Mouse (Mus musculus) intestine, embryonic 14.5 days (tissue): ENCODE data around the gene Trib3. TPM values are rescaled to one million over a fixed set of nuclear protein-coding genes. Genes with fewer than 3 reads are reported as not detected.

ENCODE experiments used
- ATAC-seq: fragments of 200-750 bp; cut with Nextera tagmentation; replicated peaks from 2 replicates; pipeline ENCODE4 v1.8.0; 2017; ENCODE audit warnings: low read depth, moderate number of reproducible peaks, moderate TSS enrichment, moderate library complexity; ENCODE audit not compliant: low FRiP score, low TSS enrichment
- DNase-seq: peaks from one replicate; pipeline ENCODE4 v3.0.0-alpha.2; 2018; ENCODE audit warnings: low spot score
- H3K27ac ChIP-seq: fragments of 300-500 bp; sonication (generic); 2 replicates; pipeline ENCODE4 v1.5.1; 2014; ENCODE audit warnings: low read depth, mild to moderate bottlenecking, control low read depth
- H3K27me3 ChIP-seq: fragments of 300-500 bp; sonication (generic); replicated peaks from 2 replicates; pipeline ENCODE4 v1.6.1; 2014; ENCODE audit warnings: low read length, control low read depth; ENCODE audit not compliant: control insufficient read depth, insufficient read depth
- H3K36me3 ChIP-seq: fragments of 300-500 bp; sonication (generic); 2 replicates; pipeline ENCODE4 v1.6.1; 2014; ENCODE audit warnings: low read length, control low read depth; ENCODE audit not compliant: control insufficient read depth, insufficient read depth
- H3K4me1 ChIP-seq: fragments of 300-500 bp; sonication (generic); replicated peaks from 2 replicates; pipeline ENCODE4 v1.6.1; 2014; ENCODE audit warnings: low read length, control low read depth, mixed read lengths; ENCODE audit not compliant: control insufficient read depth, insufficient read depth
- H3K4me2 ChIP-seq: fragments of 300-500 bp; sonication (generic); 2 replicates; pipeline ENCODE4 v1.6.1; 2014; ENCODE audit warnings: low read length
- H3K4me3 ChIP-seq: fragments of 300-500 bp; sonication (generic); 2 replicates; pipeline ENCODE4 v1.5.1; 2014; ENCODE audit warnings: low read depth, low read length, control low read depth, mixed read lengths
- H3K9ac ChIP-seq: fragments of 300-500 bp; sonication (generic); 2 replicates; pipeline ENCODE4 v1.6.1; 2014; ENCODE audit warnings: mild to moderate bottlenecking, low read length
- H3K9me3 ChIP-seq: fragments of 300-500 bp; sonication (generic); 2 replicates; pipeline ENCODE4 v1.6.1; 2016; ENCODE audit warnings: low read length, control low read depth; ENCODE audit not compliant: control insufficient read depth
- WGBS: fragments of 180-500 bp; shearing (Covaris S2); extraction: QIAGEN DNeasy Blood & Tissue Kit; methylation state at CpG from one replicate; pipeline ENCODE4 v1.1.7; 2014; 5-methylcytosine and 5-hydroxymethylcytosine counted together
- polyA plus RNA-seq: library from polyadenylated mRNA; unstranded; fragments of >200 nt; fragmentation: Nextera tagmentation; extraction: Ambion mirVana; gene quantifications from 2 replicates; pipeline ENCODE4 v1.2.1, GENCODE M21; 2014

Gene Trib3
- polyA plus RNA-seq, 1 experiment from 2014 or later, result 2.8 TPM

DNA sequence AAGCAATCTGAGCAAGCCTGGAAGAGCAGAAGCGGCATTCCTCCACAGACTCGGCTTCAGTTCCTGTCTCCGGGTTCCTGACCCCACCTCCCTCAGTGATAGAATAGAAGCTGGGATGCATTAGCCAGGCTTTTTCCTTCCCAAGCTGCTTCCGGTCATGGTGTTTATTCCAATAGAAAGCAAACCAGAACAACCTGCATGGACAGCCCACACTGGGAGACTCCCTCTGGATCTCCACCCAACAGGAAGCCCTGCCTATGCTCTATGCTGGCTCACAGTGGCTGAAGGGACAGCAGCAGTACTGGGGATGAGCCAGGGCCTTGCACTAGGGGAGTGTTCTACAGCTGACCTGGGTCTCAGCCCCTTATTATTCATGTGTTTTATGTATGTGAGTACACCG, 15.9 kb downstream of the Trib3 start:
- H3K36me3 ChIP-seq, result peaks cover 59% of the 10 kb centered on the region
- no peak overlapping the region for H3K4me3 ChIP-seq
- no peaks in the 10 kb centered on the region for H3K9me3 ChIP-seq
- no peak for DNase-seq
- no peak for ATAC-seq
- WGBS, result 73% methylated on average over 5 of the region's 5 CpGs
- H3K27me3 ChIP-seq, result no peaks in the 10 kb centered on the region
- no peak overlapping the region for H3K27ac ChIP-seq
- no peak overlapping the region for H3K4me2 ChIP-seq
- peaks cover 17% of the 10 kb centered on the region for H3K4me1 ChIP-seq
- H3K9ac ChIP-seq, result no peak overlapping the region

DNA sequence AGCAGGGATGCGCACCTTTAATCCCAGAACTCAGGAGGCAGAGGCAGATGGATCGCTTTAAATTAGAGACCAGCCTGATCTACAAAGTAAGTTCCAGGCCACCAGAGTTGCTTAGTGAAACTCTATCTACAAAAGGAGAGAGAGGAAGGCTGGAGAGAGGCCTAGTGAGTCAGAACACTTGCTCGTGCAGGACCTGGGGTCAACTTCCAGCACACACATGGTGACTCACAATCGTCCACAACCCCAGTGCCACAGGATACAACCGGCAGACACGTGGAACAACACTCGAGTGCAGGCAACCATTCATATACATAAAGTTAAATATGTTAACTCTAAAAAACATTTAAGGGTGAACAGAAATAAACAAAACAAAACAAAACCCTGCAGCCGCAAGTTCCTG, 17.2 kb downstream of the Trib3 start:
- Histone ChIP-seq H3K27ac (no peak overlapping the region), H3K4me2 (no peak overlapping the region), H3K4me1 (peaks cover 17% of the 10 kb centered on the region), H3K9ac (no peak overlapping the region), H3K4me3 (no peak overlapping the region), H3K27me3 (no peaks in the 10 kb centered on the region), H3K9me3 (no peaks in the 10 kb centered on the region), H3K36me3 (peaks cover 71% of the 10 kb centered on the region)
- WGBS, result 88% methylated on average over 8 of the region's 8 CpGs
- DNase-seq (no peak), ATAC-seq (no peak)

DNA sequence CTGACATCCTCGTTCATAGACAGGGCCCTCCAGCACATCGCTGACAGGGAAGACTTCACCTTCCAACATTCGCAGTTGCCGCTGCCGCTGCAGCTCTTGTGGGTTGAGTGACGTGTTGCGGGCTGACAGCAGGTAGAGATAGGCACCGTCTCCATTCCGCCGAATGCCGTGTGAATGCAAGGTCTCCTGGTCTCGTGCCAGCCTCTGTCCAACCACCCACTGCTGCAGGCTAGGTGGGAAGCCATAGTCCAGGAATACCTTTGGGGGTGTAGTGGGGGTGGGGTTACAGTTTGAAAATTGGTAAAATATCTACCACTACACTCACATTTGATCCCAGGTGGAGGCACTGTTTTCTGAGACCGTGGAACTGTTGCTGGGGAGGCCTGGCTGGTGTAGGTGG, 17.7 kb downstream of the Trib3 start:
- WGBS, result 95% methylated on average over 13 of the region's 13 CpGs

DNA sequence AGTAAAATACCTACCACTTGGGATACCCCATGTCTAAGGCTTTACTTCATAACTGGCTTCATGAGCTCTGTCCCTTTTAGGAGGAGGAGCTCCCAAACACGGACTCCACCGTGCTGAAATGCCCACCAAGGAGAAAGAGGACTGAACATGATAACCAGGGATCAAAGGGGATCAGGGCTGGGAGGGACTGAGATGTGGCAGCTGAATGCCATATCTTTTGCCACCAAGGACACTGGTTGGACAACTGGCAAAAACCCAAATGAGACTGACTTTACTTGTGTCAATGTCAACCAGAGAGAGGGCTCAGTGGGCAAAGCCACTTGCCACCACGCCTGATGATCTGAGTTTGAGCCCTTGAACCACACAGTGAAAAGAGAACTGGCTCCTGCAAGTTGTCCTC, 19.0 kb downstream of the Trib3 start:
- H3K27ac ChIP-seq, result no peak overlapping the region
- no peak overlapping the region for H3K4me3 ChIP-seq
- ATAC-seq, result no peak
- WGBS, result 86% methylated on average over 3 of the region's 3 CpGs
- H3K9ac ChIP-seq, result no peak overlapping the region
- H3K4me1 ChIP-seq, result no peaks in the 10 kb centered on the region; the same call in 1 of the 2 replicates
- no peak overlapping the region for H3K4me2 ChIP-seq
- DNase-seq, result no peak
- H3K36me3 ChIP-seq, result peaks cover 89% of the 10 kb centered on the region
- H3K9me3 ChIP-seq, result no peaks in the 10 kb centered on the region
- no peaks in the 10 kb centered on the region for H3K27me3 ChIP-seq

More for the DNA sequence above, 17.7 kb downstream of the Trib3 start:
- Histone ChIP-seq H3K27me3 (no peaks in the 10 kb centered on the region), H3K4me1 (peaks cover 12% of the 10 kb centered on the region), H3K9me3 (no peaks in the 10 kb centered on the region), H3K36me3 (peaks cover 76% of the 10 kb centered on the region), H3K27ac (no peak overlapping the region), H3K9ac (no peak overlapping the region), H3K4me3 (no peak overlapping the region), H3K4me2 (no peak overlapping the region)
- ATAC-seq (no peak), DNase-seq (no peak)

GRCm38 (mm10) chr2:152323971-152324370, 19.9 kb downstream of the Trib3 start:
- Histone ChIP-seq H3K4me3 (no peak overlapping the region), H3K9me3 (no peaks in the 10 kb centered on the region), H3K4me2 (no peak overlapping the region), H3K4me1 (no peaks in the 10 kb centered on the region), H3K27ac (no peak overlapping the region), H3K27me3 (no peaks in the 10 kb centered on the region), H3K36me3 (peaks cover 90% of the 10 kb centered on the region), H3K9ac (no peak overlapping the region)
- no peak for ATAC-seq
- no peak for DNase-seq
- 95% methylated on average over 14 of the region's 14 CpGs for WGBS

DNA sequence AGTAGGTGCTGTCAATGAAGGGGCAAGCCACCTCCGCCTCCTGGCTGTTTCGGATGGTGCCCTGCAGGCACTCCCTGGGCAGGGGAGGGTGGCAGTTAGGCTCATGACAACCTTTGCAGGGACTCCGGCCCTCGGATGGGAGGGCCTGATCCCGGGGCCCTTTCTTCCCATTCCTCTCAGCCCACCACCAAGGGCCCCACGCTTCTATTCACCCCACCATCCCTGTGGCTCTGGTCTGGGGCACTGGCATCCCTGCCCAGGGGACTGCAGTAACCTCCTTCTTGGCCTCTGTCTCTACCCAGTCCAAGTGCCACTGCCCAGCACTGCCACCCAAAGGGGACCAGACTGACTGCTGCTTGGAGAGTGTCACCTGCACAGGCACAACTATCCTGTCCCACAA, 21.6 kb downstream of the Trib3 start:
- H3K36me3 ChIP-seq, result peaks cover 95% of the 10 kb centered on the region
- no peak overlapping the region for H3K4me2 ChIP-seq
- no peaks in the 10 kb centered on the region for H3K9me3 ChIP-seq
- no peak overlapping the region for H3K9ac ChIP-seq
- H3K4me3 ChIP-seq, result no peak overlapping the region
- H3K27ac ChIP-seq, result no peak overlapping the region
- no peaks in the 10 kb centered on the region for H3K4me1 ChIP-seq
- no peaks in the 10 kb centered on the region for H3K27me3 ChIP-seq
- WGBS, result 86% methylated on average over 6 of the region's 6 CpGs
- ATAC-seq, result no peak
- no peak for DNase-seq

DNA sequence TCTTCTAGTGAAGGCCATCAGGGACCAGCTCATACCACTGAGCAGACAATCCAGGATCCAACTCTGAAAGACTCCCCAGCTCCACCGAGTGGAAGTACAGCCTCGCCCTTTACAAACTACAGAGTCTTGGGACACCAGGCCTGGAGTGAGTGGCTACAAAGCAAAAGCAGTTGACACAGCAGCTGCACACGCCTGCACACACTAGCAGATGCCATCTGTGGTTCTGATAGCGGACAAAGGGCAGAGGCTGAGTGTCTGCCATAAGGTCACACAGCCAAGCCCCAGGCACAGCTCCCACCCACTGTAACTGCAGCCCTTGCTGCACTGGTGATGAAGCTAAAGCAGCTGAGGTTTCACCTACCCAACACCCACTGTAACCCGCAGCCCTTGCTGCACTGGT, 22.3 kb downstream of the Trib3 start:
- Histone ChIP-seq H3K9ac (no peak overlapping the region), H3K36me3 (peaks cover 95% of the 10 kb centered on the region), H3K9me3 (no peaks in the 10 kb centered on the region), H3K27ac (no peak overlapping the region), H3K4me2 (no peak overlapping the region), H3K27me3 (no peaks in the 10 kb centered on the region), H3K4me3 (no peak overlapping the region), H3K4me1 (no peaks in the 10 kb centered on the region)
- WGBS, result 88% methylated on average over 5 of the region's 5 CpGs
- DNase-seq (no peak), ATAC-seq (no peak)

- 79% methylated on average over 6 of the region's 6 CpGs for WGBS
- Histone ChIP-seq H3K9me3 (no peaks in the 10 kb centered on the region), H3K4me3 (no peak overlapping the region), H3K27ac (no peak overlapping the region), H3K27me3 (no peaks in the 10 kb centered on the region), H3K36me3 (peaks cover 96% of the 10 kb centered on the region), H3K9ac (no peak overlapping the region), H3K4me1 (no peaks in the 10 kb centered on the region), H3K4me2 (no peak overlapping the region)
- DNase-seq, result no peak
- ATAC-seq, result no peak
These were observed 26.8 kb downstream of the Trib3 start for GRCm38 (mm10) chr2:152317054-152317453.

DNA sequence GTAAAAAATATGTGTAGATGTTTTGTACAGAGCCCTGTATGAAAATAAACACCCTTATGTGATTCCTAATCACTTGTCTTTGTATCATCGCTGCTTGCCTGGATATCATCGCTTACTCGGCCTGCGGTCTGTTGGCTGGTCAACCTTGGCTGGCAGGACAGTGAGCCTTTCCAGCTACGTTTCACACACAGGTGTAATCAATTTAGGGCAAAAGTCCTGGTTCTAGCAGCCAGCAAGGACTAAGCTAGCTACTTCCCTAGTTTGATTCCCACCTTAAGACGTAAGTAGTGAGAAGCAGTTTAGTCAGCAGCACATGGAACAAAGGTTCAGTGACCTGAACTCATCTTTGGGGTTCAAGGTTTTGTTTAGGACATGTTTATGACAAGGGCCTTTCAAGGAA, 29.9 kb downstream of the Trib3 start:
- Histone ChIP-seq H3K27ac (no peak overlapping the region), H3K4me2 (no peak overlapping the region), H3K4me3 (no peak overlapping the region), H3K4me1 (no peaks in the 10 kb centered on the region), H3K9ac (no peak overlapping the region), H3K9me3 (no peaks in the 10 kb centered on the region), H3K36me3 (peaks cover 97% of the 10 kb centered on the region), H3K27me3 (no peaks in the 10 kb centered on the region)
- WGBS, result 83% methylated on average over 6 of the region's 6 CpGs
- DNase-seq, result no peak
- no peak for ATAC-seq
